Mouse (Mus musculus): ENCODE data around the gene Irgm2. TPM values are rescaled to one million over a fixed set of nuclear protein-coding genes. Genes with fewer than 3 reads are reported as not detected.
"Not testable (repeated sequence)": the region's sequence is repeated elsewhere in the genome, so short reads cannot be mapped to it uniquely, and the experiment has no call there.

The Irgm2 gene
- total RNA-seq, 2 experiments from 2014 or later: 17.7 to 24.0 TPM

DNA sequence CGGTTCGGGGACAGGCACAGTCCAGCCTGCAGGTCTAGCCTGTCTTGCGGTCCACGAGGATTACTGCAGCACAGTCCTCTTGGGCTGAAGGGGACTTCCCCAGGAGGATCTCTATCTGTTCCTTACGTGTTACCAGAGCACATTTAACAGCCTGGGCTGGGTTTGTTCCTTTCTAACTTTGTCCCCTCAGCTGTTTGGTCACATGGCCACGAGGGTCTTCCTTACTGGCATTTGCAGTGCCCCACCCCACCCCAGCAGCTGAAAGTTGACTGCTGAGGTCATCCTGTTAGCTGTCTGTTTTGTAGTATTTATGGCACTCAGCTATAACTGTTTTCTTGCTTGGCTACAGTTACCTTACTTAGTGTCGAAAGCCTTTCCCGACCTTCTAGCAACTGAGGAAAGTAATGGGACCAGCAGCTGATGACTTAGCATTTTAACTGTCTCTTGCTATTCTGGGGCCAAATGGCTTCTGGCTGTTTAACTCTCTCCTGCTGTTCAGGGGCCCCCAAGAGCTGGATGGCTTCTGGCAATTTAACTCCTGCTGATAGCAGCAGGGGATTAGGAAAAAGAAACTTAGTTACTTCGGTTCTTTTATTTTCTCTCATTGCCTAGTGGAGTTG is 11.8 kb downstream of the Irgm2 start:
- no peak for ATAC-seq (replicated peaks; ENCODE audit: low FRiP score, poor library complexity, severe bottlenecking)

DNA sequence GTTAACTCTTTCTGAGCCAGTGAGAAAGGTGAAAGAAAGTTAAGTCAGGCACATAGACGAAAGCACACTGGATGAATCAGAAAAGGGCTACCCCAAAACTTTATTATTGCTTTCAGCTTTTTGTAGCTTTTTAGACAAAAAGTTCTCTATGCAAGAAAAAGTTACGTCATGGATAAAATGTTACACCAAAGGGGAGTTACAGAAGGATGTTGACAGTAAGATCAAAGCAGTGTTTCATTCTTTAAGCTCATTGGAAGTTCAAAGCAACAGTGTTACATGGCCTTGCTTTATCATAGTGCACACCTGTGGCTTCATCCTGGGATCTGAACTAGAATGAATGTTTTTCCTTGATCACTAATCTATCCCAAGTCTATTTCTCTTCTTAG is 12.3 kb downstream of the Irgm2 start:
- no peak for ATAC-seq (replicated peaks; ENCODE audit: low FRiP score, poor library complexity, severe bottlenecking)

DNA sequence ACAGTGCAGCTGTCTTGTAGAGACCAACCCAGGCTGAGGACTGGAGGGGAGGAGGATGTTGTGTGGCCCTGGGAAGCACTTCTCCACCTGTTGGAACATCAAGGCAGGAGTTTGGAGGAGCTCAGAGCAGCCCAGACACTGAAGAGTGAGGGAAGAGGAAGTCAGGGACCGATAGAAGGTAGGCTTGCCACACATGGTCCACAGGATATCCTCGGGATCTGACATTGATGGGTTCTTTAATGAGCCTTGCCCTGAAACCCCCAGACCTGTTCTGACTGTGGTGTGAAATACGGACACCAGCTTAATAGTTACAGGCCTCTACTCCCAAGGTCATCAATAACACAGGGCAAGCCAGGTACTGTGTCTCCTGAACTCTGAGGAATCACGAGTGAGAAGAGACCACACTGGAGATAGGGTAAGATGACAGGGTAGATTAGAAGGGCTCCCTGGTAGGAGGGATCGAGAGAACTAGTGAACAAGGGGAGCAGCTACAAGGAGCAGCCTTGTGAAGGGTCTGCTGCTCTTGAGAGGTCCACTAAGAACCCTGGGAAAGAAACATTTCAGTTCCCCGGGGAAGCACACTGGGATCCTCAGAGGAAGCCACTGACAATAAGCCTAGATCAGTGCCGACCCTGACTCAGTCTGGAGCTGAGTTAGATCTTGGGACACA is 14.4 kb downstream of the Irgm2 start:
- 0 out of 2 replicates have a peak, but pooled peaks have one; percentile 24 for ATAC-seq (replicated peaks; ENCODE audit: low FRiP score, poor library complexity, severe bottlenecking)

DNA sequence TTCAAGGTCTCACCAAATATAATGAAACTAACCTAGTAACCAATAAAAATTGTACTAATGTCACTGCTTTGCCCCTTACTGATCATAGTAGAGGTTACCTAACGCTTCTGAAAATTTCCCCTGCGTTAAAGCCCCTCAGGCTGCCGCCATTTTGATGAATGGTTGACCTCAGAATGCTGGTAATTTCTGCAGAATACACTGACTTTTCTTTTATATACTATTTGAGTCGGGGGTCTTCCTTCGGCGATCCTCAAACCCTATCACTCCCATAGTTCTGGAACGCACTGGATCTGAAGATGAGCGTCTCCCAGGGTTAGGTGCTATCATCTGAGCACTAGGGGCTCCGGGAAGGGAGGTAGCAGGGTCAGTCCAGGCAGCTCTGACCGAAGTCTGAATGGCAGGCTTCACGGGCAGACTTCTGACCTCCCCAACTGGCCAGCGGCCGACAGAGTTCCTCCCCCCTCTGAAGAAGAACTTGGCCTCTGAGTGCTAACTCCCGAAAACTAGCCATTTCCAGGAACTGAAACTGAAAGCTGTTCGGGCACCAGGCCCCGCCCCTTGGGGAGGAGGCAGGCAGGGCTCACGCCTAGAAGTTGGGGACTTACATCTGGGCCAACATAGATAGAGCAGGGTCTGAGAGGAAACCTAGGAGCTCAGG is 15.1 kb downstream of the Irgm2 start:
- peak; percentile 96 for ATAC-seq (replicated peaks; ENCODE audit: low FRiP score, poor library complexity, severe bottlenecking)

DNA sequence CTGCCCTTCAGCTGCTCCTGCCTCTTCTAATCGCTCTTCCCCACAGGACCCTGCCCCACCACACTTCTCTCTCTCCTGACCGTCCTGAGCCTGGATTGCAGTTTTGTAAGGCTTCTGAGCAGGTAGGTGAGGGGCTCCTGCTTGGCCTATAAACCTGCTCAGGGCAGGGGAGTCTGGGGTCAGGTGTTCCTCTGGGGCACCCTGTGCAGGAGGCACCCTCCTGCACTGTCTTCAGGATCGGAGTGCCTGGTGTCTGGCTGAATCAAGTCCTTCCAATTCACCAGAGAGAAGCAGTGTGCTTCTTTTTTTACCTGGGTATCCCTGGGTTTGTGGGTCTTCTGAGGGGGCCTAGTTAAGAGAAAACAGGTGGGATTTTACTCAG is 15.6 kb downstream of the Irgm2 start:
- ATAC-seq (replicated peaks; ENCODE audit: low FRiP score, poor library complexity, severe bottlenecking): not testable (repeated sequence)

DNA sequence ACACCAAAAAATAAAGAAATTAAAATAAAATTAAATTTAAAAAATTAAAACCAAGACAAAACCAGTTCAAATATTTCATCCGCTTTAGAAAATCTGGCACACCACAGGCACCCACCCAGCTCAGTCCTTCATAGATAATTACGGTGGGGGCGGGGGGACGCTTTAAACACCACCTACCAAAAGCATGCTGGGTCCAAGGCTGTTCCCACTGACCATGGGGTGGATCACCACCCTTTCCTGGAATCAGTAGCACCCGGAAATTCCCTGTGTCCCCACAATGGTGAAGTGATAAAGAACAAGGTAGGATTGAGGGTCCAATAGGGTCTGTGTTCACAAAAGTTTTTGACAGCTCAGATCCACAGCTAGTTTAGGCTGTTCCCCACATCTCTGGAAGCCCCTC is 16.4 kb downstream of the Irgm2 start:
- ATAC-seq (replicated peaks; ENCODE audit: low FRiP score, poor library complexity, severe bottlenecking): no peak

DNA sequence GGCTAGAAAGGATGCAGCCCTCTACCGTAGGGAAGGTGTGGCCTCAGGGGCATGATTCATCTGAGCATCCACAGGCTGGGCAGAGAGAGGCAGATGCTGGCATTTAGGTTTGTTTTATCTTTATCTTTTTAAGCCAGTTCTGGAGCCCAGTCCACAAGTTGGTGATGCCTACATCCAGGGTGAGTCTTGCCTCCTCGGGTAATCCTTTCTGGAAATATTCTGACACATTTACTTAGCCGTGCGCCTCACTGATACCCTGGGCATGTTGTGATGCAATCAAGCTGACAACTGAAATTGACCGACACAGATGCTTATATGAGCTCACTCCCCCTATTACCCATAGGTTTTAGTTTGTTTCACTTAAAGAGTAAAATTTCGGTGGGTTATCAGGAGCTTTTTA is 17.4 kb downstream of the Irgm2 start:
- no peak for ATAC-seq (replicated peaks; ENCODE audit: low FRiP score, poor library complexity, severe bottlenecking)

DNA sequence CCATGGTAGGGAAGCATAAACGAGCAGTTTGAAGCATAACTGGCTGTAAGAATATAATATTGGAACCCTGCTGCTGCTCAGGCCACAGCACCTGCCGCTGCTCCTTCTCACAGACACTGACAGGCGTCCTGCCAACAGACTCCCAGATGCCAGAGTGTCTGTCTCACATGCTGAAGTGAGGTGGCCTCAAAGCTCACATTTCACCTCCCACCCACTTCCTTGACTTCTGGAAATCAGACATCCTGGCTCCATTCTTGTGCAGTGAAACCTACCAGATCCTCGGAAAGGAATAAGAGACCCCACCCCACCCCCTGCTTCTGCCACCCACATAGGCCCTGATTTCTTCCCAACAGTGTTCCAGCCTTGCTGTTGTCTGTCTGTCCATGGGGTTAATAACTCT is 24.3 kb downstream of the Irgm2 start:
- ATAC-seq (replicated peaks; ENCODE audit: low FRiP score, poor library complexity, severe bottlenecking): no peak

DNA sequence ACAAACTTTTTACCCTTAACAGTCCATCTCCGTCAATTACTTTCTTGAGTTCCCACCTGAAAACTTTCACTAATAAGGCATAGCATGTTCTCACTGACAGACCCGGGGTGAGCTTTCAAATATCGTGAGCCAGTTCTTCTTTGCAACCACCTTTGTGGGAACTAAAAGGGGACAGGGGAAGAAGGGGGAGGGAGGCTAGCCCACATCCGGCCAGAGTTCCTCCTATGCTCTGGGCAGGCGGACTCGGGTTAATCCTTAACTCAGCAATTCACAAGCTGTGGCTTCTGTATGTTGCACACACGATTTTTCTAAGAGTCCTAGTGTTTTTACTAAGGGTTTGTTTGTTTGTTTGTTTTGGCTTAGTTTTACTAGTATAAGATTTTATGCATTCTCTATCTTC is 24.9 kb downstream of the Irgm2 start:
- ATAC-seq (replicated peaks; ENCODE audit: low FRiP score, poor library complexity, severe bottlenecking): no peak

DNA sequence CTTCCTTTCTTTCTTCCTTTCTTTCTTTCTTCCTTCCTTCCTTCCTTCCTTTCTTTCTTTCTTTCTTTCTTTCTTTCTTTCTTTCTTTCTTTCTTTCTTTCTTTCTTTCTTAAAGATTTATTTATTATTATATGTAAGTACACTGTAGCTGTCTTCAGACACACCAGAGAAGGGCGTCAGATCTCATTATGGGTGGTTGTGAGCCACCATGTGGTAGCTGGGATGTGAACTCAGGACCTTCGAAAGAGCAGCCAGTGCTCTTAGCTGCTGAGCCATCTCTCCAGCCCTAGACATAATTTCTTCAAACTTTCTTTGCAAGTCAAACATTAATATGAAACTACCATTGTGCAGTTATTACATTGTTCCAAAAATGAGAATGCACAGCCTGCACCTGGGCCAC is 25.5 kb downstream of the Irgm2 start:
- not testable (repeated sequence) for ATAC-seq (replicated peaks; ENCODE audit: low FRiP score, poor library complexity, severe bottlenecking)

DNA sequence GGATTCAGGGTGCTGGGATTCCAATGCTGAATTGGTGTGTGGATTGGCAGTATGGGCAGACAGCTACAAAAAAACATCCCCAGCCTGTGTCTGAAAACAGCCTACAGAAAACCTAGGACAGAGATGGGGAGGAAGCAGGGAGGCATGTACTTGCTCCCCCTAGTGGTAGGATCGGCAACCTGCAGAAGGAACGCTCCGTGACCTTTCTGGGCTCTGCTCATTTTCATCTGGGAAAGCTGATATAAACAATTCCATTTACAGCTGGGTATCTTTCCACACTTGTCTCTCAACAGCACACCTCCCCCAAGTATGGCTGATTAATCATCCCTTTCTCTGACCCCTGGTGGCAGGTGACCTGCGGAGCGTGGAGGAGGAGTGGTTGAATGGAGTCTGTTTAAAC is 26.2 kb downstream of the Irgm2 start:
- peak; percentile 91 for ATAC-seq (replicated peaks; ENCODE audit: low FRiP score, poor library complexity, severe bottlenecking)

DNA sequence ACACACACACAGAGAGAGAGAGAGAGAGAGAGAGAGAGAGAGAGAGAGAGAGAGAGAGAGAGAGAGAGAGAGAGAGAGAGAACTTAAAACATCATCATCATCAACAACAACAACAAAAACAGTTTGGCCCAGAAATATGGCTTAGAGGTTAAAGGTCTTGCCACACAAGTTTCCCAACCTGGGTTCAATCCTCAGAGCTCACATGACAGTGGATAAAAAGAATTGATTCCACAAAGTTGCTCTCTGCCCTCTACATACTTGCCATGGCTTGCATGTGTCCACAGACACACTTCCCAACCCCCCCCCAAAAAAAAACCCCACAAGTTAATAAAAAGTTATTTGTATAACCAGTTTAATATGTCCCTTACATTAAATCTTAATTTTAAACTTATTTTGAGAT is 27.0 kb downstream of the Irgm2 start:
- ATAC-seq (replicated peaks; ENCODE audit: low FRiP score, poor library complexity, severe bottlenecking): no peak

DNA sequence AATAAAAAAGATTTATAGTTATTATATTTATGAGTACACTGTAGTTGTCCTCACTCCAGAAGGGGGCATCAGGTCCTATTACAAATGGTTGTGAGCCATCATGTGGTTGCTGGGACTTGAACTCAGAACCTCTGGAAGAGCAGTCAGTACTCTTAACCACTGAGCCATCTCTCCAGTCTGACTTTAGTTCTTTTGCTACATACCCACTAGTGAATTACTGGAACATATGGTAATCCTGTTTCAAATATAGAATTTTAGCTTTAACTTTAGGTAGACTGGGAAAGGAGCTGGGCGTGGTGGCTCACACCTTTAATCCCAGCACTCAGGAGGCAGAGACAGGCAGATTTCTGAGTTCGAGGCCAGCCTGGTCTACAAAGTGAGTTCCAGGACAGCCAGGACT is 28.6 kb downstream of the Irgm2 start:
- ATAC-seq (replicated peaks; ENCODE audit: low FRiP score, poor library complexity, severe bottlenecking): not testable (repeated sequence)

DNA sequence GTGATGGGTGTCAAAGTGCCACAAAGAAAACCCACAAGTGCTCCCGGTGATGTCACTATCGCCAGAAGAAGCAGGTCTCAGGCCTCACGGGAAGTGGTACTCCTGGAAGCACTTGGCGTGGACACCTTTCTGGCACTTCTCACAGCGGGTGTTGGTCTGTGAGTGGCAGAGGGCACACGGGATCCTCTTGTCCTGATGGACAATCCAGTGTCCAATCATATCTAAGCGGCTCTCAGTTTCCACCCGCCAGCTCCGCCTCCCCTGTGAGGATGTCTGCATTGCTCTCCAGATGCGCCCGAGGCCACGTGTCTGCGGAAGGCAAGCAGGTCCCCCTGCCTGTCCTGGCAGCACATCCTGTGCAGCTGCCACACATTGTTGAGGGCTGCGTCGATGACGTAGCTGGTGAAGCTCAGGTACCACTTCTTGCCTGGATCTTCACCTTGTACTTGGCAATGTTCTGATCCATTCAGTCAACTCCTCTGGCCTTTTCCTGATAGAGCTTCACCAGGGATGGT is 31.0 kb downstream of the Irgm2 start:
- ATAC-seq (replicated peaks; ENCODE audit: low FRiP score, poor library complexity, severe bottlenecking): no peak

DNA sequence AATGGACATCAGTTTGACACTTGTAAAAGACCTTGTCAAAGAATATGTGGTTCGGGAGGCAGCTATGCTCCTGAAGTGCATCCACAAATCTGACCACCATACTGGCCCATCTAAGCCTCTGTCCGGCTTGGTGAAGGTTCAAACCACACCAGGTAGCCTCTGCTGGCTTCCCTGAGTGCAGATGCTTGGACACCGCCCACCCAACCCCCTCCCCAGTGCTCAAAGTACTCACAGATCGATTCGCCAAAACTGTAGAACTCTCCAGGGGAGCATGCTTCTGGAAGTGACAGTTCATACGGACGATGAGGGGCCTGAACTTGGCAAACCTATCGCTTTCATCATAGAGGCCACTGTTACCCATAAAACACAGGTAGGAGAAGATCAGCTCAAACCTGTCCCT is 31.7 kb downstream of the Irgm2 start:
- no peak for ATAC-seq (replicated peaks; ENCODE audit: low FRiP score, poor library complexity, severe bottlenecking)

DNA sequence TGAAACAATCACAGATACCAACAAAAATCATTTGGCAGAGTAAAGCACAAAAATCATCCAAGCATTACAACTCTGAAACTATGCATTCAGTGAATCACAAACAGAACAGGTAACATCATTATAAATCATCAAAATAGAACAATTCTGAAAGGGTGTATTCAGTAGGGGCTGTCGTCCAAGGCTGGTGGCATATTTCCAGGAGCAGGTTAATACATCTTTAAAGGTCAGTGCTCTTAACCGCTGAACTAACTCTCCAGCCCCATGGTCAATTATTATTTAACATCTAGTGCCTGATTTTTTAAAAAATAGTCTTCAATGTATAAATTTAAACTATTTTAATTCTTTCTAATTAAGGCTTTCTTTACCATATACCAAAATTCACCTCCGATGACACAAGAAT is 35.1 kb downstream of the Irgm2 start:
- ATAC-seq (replicated peaks; ENCODE audit: low FRiP score, poor library complexity, severe bottlenecking): not testable (repeated sequence)

DNA sequence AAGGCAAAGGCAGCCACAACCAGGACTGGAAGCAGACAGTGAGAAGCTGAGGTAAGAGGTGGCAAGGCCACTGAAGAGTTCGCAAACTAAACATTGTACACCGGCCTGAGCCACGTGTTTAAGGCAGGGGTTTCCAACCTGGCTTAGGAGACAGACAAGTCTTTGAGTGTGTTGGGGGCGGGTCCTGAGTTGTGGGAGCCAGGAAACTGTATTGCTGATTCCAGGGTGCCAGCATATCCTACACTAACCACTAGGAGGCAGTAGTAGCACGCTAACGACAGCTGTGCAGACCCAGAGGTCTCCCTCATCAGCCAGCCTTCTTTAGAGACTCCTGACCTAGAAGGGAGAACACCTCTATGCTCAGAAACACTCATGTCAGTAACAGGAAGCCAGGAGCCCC is 35.7 kb downstream of the Irgm2 start:
- peak; percentile 64; the same call in 1 of the 2 replicates for ATAC-seq (replicated peaks; ENCODE audit: low FRiP score, poor library complexity, severe bottlenecking)

DNA sequence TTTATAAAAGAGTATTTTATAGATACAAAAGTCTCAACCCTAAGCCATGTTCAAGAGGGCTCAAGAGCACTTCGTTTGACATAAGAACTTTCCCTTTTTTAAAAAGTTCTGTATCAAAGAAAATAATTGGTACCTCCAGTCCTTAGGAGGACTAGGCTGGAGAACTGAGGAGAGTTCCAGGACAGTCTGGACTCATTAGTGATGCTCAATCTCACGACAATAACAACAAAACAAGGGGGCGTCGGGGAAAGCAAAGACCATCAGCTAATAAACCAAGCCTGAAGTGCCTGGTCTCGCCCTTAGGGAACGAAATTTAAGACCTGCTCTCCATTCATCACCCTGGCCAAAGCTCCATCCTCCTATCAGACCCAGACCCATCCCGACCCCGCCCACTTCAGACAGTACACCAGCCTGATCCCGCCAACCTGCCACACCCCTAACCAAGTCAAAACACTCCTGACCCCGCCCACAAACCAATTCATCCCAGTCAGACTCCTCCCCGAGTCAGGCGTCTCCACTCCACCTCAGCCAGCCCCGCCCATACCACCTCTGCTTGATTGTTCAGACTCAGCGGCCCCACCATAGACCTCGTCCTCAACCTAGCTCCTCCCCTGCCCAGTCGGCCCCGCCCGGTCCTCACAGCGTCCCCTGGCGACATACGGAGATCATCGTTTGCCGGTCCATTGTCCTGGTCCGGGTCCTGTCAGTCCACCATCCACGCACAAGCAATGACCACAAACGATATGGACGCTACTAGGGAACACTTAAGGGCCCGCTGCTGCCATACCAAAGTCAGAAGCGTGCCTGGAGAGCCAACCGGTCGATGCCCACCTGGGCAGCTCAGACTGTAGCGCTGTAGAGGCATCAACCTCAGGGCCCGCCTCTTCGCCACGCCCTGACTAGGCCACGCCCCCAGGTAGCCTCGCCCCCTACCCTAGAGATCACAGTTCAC is 39.7 kb downstream of the Irgm2 start:
- peak; percentile 58 for ATAC-seq (replicated peaks; ENCODE audit: low FRiP score, poor library complexity, severe bottlenecking)

DNA sequence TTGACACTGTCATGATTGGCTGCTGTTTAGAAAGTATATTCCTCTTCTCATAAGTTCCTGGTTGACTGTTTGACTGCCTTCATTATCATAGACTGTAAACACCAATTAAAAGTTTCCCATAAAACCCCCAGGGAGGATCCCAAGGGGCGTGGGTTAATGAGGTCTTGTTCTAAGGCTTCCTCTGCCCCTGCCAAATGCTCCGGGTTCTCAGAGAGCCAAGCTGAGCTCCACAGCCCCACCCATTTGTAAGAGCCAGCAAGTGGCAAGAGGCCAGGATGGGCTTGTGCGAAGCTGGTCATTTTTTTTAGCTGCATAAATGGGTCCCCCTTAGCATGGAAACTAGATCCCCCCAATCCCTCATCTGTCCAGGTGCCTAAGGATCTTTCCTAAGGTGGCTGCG is 47.9 kb downstream of the Irgm2 start:
- ATAC-seq (replicated peaks; ENCODE audit: low FRiP score, poor library complexity, severe bottlenecking): no peak

Measured in erythroblast, adult 5-6 weeks (primary cell).